Mouse (Mus musculus) heart, adult 9 months (tissue): Measurements from ENCODE around the gene Olfr1348.

Source experiments
- DNase-seq, 2 experiments: peaks; one replicate each; pipeline ENCODE4 v3.0.0; 2022; ENCODE audit warnings: low spot score in 2 of 2

Olfr1348 gene

DNA sequence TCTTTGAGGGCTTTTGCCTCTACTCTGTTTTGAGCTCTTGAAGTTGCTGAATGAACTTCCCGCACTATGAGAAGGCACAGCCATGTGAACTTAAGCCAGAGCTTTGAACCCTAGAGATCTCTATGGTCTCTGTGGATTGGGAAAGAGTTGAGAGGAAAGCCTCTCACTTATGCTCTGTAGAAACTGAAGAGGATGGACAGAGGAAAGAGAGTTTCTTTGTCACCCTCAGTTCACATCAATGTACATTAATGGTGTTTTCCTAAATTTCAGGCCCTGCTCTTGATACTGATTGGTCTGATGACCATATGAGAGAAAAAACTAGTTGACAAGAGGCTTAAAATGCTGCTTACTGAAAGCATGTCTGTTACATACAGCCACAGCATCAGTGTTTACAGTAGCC is at the start of gene Olfr1348:
TSS of gene Olfr1348 (minus strand) at position 101 of the 400 bp plus-strand sequence.
- DNase-seq, result no peak

DNA sequence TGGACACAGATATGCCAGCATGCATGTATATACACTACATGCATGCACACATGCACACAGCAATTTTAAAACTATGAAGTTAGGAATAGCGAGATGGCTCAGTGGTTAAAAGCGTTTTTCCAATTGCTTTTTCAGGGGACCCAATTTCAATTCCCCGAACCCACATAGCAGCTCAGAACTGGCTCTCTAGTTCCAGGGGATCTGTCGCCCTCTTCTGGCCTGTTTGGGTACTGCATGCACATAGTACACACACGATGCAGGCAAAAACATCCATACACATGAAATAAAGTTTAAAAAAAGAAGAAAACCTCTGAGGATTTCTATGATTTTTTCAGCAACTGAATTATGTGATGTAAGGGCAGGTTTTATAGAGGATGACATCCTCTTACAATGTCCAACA is 17.6 kb upstream of the Olfr1348 start:
- DNase-seq, result no peak

DNA sequence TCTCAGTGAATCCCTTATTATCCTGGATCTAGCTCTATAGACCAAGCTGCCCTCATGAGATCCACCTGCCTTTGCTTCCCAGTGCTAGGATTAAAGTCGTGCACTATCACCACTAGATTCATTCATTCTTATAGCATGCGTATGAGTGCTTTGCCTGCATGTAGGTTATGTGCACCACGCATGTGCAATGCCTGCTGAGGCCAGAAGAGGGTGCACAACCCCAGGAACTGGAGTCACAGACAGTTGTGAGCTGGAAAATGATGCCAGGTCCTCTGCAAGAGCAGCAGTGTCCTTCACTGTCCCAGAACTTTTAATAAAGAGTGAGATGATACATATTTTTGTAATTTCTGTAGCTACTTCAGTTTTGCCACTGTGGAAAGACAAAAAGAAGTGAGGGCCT is 16.5 kb upstream of the Olfr1348 start:
- no peak for DNase-seq

DNA sequence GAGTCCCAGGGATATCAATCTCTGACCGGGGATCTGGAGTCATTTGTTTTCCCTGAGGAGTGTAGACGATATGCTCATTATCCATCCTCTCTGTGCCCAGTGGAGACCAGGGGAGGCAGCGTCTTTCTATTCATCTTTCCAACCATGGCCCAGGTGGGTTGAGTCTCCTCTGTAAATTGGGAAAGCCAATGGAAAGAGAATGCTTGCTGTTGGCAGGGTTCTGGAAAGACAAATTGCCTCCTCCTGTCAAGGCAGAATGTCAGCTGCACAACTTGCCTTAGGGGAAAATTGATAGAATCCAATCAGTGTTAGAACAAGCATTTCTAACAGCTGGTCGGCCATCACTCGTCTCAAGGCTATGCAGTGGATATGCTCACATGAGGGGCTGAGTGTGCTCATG is 14.3 kb upstream of the Olfr1348 start, which contains the start of gene Olfr1349:
TSS of gene Olfr1349 (minus strand) at position 101 of the 400 bp plus-strand sequence.
- no peak for DNase-seq

DNA sequence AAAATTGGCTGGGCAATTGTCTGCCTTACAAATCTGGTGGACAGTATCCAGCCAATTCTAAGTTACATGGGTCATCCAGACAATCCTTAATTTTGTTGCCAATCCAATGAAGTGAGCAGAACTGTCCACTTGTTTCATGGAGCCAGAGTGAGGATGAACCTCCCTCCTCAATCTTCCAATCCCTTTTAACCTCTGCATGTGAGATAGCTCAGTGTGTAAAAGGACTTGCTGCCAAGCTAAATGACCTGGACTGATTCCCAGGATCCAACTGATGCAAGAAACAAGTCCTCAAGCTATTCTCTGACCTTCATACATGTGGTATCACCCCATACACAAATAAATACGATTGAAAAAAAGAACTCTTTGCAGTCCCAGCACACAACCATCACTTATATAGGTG is 13.1 kb upstream of the Olfr1348 start:
- no peak for DNase-seq

DNA sequence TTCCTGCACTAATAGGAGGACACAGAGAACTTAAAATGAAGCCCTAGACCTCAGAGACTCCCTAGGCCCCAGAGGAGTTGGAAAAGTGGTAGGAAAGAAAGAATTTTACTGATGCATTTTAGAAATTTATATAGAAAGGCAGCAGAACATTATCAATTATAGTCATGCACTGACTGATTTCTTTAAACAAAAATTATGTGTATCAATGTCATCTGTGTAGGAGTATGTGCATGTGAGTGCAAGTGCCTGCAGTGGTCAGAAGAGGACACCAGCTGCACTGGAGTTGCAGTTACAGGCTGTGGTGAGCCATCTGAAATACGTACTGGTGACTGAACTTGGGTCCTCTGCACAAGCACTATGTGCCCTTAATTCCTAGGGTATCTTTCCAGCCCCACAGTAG is 8.9 kb downstream of the Olfr1348 start, which contains the start of gene Olfr1347:
TSS of gene Olfr1347 (minus strand) at position 101 of the 400 bp plus-strand sequence.
- DNase-seq, result no peak

DNA sequence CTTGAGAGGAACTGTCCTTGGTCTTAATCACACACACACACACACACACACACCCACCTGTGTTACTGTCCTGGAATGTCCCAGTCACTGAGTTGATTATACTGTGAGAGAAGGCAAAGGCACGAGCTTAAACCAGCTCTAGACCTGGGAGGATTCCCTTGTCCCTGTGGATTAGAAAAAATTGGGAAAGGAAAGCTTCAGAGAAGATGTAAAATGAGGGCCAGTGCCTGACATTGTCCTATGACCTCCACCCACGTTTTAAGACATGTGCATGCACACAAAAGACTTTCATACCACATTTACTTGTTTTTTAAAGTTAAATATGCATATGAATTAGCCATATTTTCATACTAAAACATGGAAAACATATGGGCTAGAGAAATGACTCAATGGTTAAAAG is 21.7 kb downstream of the Olfr1348 start, which contains the start of gene Olfr5:
TSS of gene Olfr5 (minus strand) at position 101 of the 400 bp plus-strand sequence.
- no peak for DNase-seq

DNA sequence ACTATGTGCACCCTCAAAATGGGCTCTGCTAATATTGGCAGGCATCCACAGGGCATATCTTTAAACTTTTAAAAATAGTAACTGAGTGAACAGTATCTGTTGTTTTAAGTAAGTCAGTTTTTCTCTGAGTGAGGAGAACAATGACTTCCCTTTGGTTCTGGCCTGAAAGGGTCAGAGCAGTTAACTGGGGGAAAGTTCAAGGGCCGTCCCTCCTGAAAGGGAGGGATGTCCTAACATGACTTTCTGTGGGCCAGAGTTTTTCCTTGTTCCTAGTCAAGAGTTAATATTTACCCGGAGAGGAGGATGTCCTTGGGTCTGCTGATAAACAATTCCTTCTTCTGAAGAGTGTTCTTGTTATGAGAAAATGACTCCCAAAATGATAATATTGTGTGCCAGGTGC is 30.9 kb downstream of the Olfr1348 start:
- DNase-seq, result peak in 1 of 2 experiments; percentile 1

DNA sequence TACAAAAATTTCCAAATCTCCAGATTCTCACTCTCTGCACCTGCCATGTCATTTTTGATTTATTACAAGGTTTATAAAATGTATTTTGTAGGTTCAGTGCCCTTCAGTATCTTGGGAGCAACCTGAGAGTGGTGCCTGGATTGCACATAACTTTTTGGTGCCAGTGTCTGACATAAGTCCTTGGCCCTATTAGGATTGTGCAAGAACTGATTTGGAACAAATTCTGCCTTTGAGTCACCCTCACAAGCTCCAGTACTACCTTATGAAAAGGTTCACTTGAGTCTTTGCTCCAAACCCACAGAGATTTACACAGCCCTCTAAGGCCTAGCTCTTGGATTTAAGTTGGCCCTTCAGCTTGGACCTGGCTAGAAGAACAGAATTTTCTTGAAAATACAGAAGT is 41.6 kb downstream of the Olfr1348 start, which contains the start of gene Olfr1346:
TSS of gene Olfr1346 (plus strand) at position 151 of the 400 bp plus-strand sequence.
- no peak for DNase-seq

DNA sequence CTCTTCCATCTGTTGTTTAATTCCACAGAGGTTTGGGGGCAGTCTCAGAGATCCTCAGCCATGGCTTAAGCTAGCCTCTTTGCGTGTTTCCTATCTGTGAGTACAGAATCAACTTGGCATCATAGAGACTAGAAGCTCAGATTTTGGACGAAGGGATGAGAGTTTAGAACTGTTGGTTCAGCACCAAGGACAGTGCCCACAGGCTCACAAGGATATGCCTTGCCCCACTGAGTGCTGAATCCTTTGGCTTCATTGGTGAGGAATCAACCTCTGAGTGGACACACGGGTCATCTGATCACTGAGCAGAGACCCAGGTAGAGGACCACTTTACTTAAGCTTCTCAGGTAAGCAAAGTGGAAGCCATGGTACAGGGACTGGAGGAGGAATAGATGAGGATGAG is 52.1 kb downstream of the Olfr1348 start:
- DNase-seq, result no peak

DNA sequence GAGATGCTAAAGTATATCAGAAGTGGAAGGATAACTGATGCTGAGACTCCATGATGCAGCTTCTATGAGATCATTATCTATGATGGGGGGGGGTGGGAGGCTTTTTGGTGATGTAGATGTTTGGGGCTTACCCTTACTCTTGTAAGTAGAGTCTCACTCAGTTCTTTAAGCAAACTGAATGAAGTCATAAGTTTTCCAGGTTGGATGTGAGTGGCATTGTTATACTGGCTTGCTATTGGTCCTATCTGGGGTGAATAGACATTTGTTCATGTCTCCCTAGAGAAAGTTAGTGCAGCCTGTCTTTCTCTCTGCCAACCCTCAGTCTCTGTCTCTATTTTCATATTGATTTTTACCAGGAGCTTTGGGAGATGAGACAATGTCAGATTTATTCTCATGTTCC is 52.7 kb downstream of the Olfr1348 start, which contains the start of gene Olfr1336:
TSS of gene Olfr1336 (plus strand) at position 301 of the 400 bp plus-strand sequence.
- DNase-seq, result no peak
